Mouse (Mus musculus): Measurements from ENCODE around the gene Nr1h2. TPM values are rescaled to one million over a fixed set of nuclear protein-coding genes. Genes with fewer than 3 reads are reported as not detected.
A peak's percentile ranks its signal among the peaks of the same experiment; 100 is the strongest.

Nr1h2 gene
- polyA plus RNA-seq, 1 experiment from 2014 or later = 71.3 TPM

- TF ChIP-seq CTCF (IDR thresholded peaks at IDR 0.05; ENCODE audit: low read depth) = no peak
- 84% methylated on average over 4 of the region's 4 CpGs for WGBS
- H3K4me2 ChIP-seq (replicated peaks; ENCODE audit: low read depth) = no peak overlapping the region
These were observed 43.9 kb upstream of the Nr1h2 start for GRCm38 (mm10) chr7:44597666-44598065.

GRCm38 (mm10) chr7:44596996-44597538 lies 43.3 kb upstream of the Nr1h2 start:
- TF ChIP-seq CTCF (IDR thresholded peaks at IDR 0.05; ENCODE audit: low read depth) = no peak

More at GRCm38 (mm10) chr7:44597666-44598065, 43.9 kb upstream of the Nr1h2 start:
- ATAC-seq = no peak
- no peaks in the 10 kb centered on the region for H3K36me3 ChIP-seq (ENCODE audit: control insufficient read depth, insufficient read depth)
- H3K27ac ChIP-seq (ENCODE audit: low read depth, low read length) = no peak overlapping the region
- H3K9me3 ChIP-seq (ENCODE audit: control insufficient read depth) = no peaks in the 10 kb centered on the region
- H3K4me3 ChIP-seq (ENCODE audit: low read depth, low read length) = no peak overlapping the region
- H3K9ac ChIP-seq (ENCODE audit: low read depth, low read length) = no peak overlapping the region
- H3K4me1 ChIP-seq (replicated peaks; ENCODE audit: control insufficient read depth, insufficient read depth, low read length) = no peaks in the 10 kb centered on the region
- peaks cover 22% of the 10 kb centered on the region for H3K27me3 ChIP-seq (replicated peaks; ENCODE audit: control insufficient read depth, insufficient read depth, low read length)

GRCm38 (mm10) chr7:44596051-44596450 lies 42.3 kb upstream of the Nr1h2 start:
- Histone ChIP-seq H3K36me3 (ENCODE audit: control insufficient read depth, insufficient read depth) (no peaks in the 10 kb centered on the region), H3K4me1 (replicated peaks; ENCODE audit: control insufficient read depth, insufficient read depth, low read length) (peaks cover 1% of the 10 kb centered on the region; the same call in 1 of the 2 replicates), H3K9ac (ENCODE audit: low read depth, low read length) (no peak overlapping the region), H3K4me2 (replicated peaks; ENCODE audit: low read depth) (no peak overlapping the region), H3K27me3 (replicated peaks; ENCODE audit: control insufficient read depth, insufficient read depth, low read length) (peaks cover 27% of the 10 kb centered on the region), H3K27ac (ENCODE audit: low read depth, low read length) (no peak overlapping the region), H3K9me3 (ENCODE audit: control insufficient read depth) (no peaks in the 10 kb centered on the region), H3K4me3 (ENCODE audit: low read depth, low read length) (no peak overlapping the region)
- ATAC-seq = no peak
- TF ChIP-seq CTCF (IDR thresholded peaks at IDR 0.05; ENCODE audit: low read depth) = no peak
- 87% methylated on average over 5 of the region's 6 CpGs for whole genome bisulfite sequencing

More at GRCm38 (mm10) chr7:44596996-44597538, 43.3 kb upstream of the Nr1h2 start:
- Histone ChIP-seq H3K27ac (ENCODE audit: low read depth, low read length) (no peak overlapping the region), H3K4me3 (ENCODE audit: low read depth, low read length) (no peak overlapping the region), H3K9me3 (ENCODE audit: control insufficient read depth) (no peaks in the 10 kb centered on the region), H3K27me3 (replicated peaks; ENCODE audit: control insufficient read depth, insufficient read depth, low read length) (peaks cover 23% of the 10 kb centered on the region), H3K4me2 (replicated peaks; ENCODE audit: low read depth) (no peak overlapping the region), H3K9ac (ENCODE audit: low read depth, low read length) (no peak overlapping the region), H3K4me1 (replicated peaks; ENCODE audit: control insufficient read depth, insufficient read depth, low read length) (no peaks in the 10 kb centered on the region), H3K36me3 (ENCODE audit: control insufficient read depth, insufficient read depth) (no peaks in the 10 kb centered on the region)
- 46% methylated on average over 5 of the region's 5 CpGs for whole genome bisulfite sequencing
- ATAC-seq = no peak

GRCm38 (mm10) chr7:44595131-44595561 lies 41.4 kb upstream of the Nr1h2 start:
- TF ChIP-seq CTCF (IDR thresholded peaks at IDR 0.05; ENCODE audit: low read depth) = no peak
- Histone ChIP-seq H3K4me3 (ENCODE audit: low read depth, low read length) (no peak overlapping the region), H3K27me3 (replicated peaks; ENCODE audit: control insufficient read depth, insufficient read depth, low read length) (peaks cover 32% of the 10 kb centered on the region), H3K4me1 (replicated peaks; ENCODE audit: control insufficient read depth, insufficient read depth, low read length) (peaks cover 4% of the 10 kb centered on the region; the same call in 1 of the 2 replicates), H3K36me3 (ENCODE audit: control insufficient read depth, insufficient read depth) (no peaks in the 10 kb centered on the region), H3K4me2 (replicated peaks; ENCODE audit: low read depth) (no peak overlapping the region), H3K9ac (ENCODE audit: low read depth, low read length) (no peak overlapping the region), H3K27ac (ENCODE audit: low read depth, low read length) (no peak overlapping the region), H3K9me3 (ENCODE audit: control insufficient read depth) (no peaks in the 10 kb centered on the region)
- WGBS = 94% methylated on average over 20 of the region's 20 CpGs
- no peak for ATAC-seq

GRCm38 (mm10) chr7:44594291-44594690 lies 40.5 kb upstream of the Nr1h2 start:
- no peaks in the 10 kb centered on the region for H3K36me3 ChIP-seq (ENCODE audit: control insufficient read depth, insufficient read depth)
- no peak overlapping the region for H3K27ac ChIP-seq (ENCODE audit: low read depth, low read length)
- H3K27me3 ChIP-seq (replicated peaks; ENCODE audit: control insufficient read depth, insufficient read depth, low read length) = peaks cover 37% of the 10 kb centered on the region
- H3K9ac ChIP-seq (ENCODE audit: low read depth, low read length) = no peak overlapping the region
- no peak overlapping the region for H3K4me2 ChIP-seq (replicated peaks; ENCODE audit: low read depth)
- no peak overlapping the region for H3K4me3 ChIP-seq (ENCODE audit: low read depth, low read length)
- peaks cover 4% of the 10 kb centered on the region; the same call in 1 of the 2 replicates for H3K4me1 ChIP-seq (replicated peaks; ENCODE audit: control insufficient read depth, insufficient read depth, low read length)
- no peak for ATAC-seq
- H3K9me3 ChIP-seq (ENCODE audit: control insufficient read depth) = no peaks in the 10 kb centered on the region
- whole genome bisulfite sequencing = 66% methylated on average over 6 of the region's 6 CpGs
- TF ChIP-seq CTCF (IDR thresholded peaks at IDR 0.05; ENCODE audit: low read depth) = no peak

- 0 out of 2 replicates have a peak overlapping the region, but pooled peaks have one; percentile 24 for H3K4me2 ChIP-seq (replicated peaks; ENCODE audit: low read depth)
- peaks cover 4% of the 10 kb centered on the region; the same call in 1 of the 2 replicates for H3K4me1 ChIP-seq (replicated peaks; ENCODE audit: control insufficient read depth, insufficient read depth, low read length)
- H3K27me3 ChIP-seq (replicated peaks; ENCODE audit: control insufficient read depth, insufficient read depth, low read length) = peaks cover 39% of the 10 kb centered on the region
- H3K9me3 ChIP-seq (ENCODE audit: control insufficient read depth) = no peaks in the 10 kb centered on the region
- no peak overlapping the region for H3K4me3 ChIP-seq (ENCODE audit: low read depth, low read length)
- peak; percentile 25; the same call in 1 of the 2 replicates for ATAC-seq
- 1% methylated on average over 21 of the region's 22 CpGs for WGBS
- H3K36me3 ChIP-seq (ENCODE audit: control insufficient read depth, insufficient read depth) = no peaks in the 10 kb centered on the region
- TF ChIP-seq CTCF (IDR thresholded peaks at IDR 0.05; ENCODE audit: low read depth) = peak; percentile 25; the same call in 1 of the 2 replicates
- no peak overlapping the region for H3K9ac ChIP-seq (ENCODE audit: low read depth, low read length)
- H3K27ac ChIP-seq (ENCODE audit: low read depth, low read length) = no peak overlapping the region
These were observed 40.0 kb upstream of the Nr1h2 start for GRCm38 (mm10) chr7:44593775-44594174.
